Mouse (Mus musculus): ENCODE data around the gene Mier2. TPM values are rescaled to one million over a fixed set of nuclear protein-coding genes. Genes with fewer than 3 reads are reported as not detected.

The Mier2 gene
- total RNA-seq, 2 experiments from 2014 or later, result 19.7 to 21.9 TPM

GRCm38 (mm10) chr10:79574350-79574749 is 19.4 kb upstream of the Mier2 start:
- DNase-seq, result no peak

DNA sequence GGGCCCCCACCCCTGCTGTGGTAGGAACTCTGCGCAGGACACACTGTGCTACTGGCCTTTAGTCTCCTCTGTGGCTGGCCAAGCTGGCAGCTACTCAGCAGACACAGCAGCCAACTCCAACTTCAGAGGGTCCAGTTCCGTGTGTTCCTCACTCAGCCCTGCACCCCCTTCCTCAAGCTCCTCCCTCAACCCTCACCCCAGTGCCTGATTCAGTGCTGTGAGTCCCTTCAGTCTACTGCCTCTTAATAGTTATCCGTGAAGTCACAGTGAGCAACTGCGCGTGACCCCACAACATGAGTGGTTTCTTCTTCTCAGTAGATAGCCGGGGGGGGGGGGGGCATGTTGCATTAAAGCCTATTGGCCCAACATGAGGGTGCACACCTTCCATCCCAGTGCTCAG is 18.6 kb upstream of the Mier2 start:
- DNase-seq, result no peak

- no peak for DNase-seq
Observed at GRCm38 (mm10) chr10:79571314-79571713, 16.3 kb upstream of the Mier2 start.

- DNase-seq, result no peak
Observed at GRCm38 (mm10) chr10:79569921-79570320, 14.9 kb upstream of the Mier2 start.

DNA sequence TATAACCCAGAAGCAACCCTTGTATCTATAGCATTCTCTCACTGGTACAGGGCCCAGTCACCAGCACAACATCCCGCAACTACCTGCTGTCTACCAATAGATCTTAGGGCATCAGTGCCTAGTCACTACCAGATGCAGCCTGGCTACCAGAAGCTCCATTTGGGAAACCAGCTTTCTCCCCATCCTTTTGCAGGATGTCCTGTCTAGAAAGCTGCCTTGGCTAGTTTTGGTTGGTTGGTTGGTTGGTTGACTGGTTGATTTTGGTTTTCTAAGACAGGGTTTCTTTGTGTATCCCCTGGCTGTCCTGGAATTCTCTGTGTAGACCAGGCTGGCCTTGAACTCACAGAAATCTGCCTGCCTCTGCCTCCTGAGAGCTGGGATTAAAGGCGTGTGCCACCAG is 4.7 kb upstream of the Mier2 start:
- DNase-seq, result no peak

DNA sequence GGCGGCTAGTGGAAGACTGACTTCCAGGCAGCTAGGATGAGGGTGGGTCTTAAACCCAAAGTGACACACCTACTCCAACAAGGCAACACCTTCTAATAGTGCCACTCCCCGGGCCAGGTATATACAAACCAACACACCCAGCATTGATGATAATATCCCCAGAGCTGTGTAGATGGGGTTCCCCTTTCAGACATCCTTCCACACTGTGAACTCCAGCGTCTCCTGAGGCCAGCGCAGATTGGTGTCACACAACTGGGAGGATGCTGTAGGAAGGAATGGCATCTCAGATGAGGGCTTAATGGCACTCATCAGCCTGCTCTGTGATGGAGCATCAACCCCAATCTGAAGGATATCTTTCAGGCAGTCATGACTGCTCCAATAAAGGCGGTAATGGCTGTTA is 2.5 kb upstream of the Mier2 start:
- DNase-seq, result no peak

GRCm38 (mm10) chr10:79556951-79557350 is 2.0 kb upstream of the Mier2 start:
- no peak for DNase-seq

DNA sequence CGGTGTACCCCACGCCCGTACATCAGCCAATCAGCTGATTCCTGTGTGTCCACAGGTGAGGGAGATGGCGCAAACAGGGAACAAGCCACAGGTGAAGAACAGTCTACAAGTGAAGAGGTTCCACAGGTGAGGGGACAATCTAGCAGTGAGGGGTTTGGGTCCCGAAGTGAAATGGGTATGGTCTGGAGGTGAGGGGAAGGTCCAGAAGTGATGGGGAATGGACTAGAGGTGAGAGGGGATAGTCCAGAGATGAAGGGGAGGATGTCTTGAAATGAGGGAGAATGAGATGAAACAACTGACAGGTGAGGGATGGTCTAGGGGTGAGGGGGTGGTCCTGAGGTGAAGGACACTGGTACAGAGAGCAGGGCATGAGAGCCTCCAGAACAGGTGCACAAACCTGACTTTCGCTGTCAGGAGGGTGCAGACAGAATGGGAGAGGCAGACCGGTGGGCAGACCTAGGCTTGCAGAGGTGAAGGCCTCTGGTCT is 282 bp upstream of the Mier2 start:
- DNase-seq, result no peak

- no peak for DNase-seq
Observed at GRCm38 (mm10) chr10:79553691-79554090, 1.3 kb downstream of the Mier2 start.

DNA sequence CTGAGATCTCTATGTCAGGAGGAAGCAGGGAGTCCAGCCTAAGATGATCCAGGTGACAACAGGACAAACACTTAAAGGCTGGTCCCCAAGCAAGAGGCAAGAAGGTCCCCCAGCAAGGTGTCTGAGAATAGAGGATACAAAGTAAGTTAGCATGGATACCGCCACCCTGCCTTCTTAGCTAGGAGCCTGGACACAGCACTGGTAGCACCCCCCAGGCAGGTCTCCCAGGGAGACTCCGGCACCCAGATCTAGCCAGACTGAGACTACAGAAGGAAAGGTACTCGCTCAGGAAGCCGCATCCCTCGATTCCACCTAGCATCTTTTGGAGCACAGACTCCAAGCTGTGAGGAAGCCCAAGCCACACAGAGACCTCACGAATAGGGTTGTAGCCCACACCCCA is 1.8 kb downstream of the Mier2 start:
- DNase-seq, result no peak

DNA sequence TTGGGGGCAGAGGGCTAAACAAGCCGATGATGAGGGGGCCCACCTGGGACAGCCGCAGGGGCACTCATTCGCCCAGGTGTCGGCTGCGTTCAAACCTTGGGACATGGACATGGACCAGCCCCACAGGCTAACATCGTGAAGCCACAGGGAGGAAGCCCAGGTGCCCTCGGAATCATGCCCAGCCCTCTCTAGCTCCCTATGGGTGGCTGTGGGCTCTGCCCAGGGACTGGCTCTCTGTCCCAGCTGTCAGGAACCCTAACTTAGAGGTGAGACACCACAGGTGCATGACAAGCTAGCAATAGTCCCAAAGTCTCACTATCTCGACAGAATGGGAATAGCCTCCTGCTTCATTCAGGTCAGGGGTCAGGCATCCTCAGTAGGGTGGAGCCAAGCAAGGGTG is 2.5 kb downstream of the Mier2 start:
- no peak for DNase-seq

- no peak for DNase-seq
Observed at GRCm38 (mm10) chr10:79550366-79550765, 4.6 kb downstream of the Mier2 start.

DNA sequence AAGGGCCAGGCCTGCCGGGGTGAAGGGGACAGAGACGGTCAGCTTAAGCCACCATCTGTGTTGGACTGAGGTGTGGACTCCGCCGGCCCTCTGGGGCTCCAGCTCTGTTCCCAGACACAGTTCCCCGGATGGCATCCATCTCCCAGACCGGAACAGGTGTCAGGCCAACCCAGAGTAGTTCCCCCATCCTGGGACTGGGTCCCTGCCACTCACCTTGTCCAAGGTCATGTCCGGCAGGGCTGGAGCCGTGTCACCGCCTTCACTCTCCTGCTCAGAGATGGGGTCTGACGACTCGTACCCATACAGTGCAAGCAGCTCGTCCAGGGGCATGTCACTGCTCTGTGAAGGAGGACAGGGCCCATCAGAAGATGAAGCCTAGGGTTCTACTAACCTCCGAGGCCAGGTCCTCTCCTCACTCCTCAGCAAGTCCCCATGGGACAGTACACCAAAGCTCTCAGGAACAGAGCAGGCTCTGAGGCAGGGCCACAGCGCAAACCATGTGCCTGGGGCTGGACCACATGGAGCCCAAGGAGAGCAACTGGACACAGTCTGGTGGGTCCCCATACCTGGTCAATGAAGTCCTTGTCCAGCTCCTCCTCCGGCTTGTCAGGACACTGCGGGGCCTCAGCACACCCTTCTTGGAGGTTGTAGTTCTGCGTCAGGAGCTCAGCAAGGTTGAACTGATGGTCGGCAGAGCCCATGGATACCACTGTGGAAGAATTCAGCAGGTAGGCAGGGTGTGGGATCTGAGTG is 5.9 kb downstream of the Mier2 start:
- DNase-seq, result no peak

GRCm38 (mm10) chr10:79548546-79548945 is 6.5 kb downstream of the Mier2 start:
- no peak for DNase-seq

DNA sequence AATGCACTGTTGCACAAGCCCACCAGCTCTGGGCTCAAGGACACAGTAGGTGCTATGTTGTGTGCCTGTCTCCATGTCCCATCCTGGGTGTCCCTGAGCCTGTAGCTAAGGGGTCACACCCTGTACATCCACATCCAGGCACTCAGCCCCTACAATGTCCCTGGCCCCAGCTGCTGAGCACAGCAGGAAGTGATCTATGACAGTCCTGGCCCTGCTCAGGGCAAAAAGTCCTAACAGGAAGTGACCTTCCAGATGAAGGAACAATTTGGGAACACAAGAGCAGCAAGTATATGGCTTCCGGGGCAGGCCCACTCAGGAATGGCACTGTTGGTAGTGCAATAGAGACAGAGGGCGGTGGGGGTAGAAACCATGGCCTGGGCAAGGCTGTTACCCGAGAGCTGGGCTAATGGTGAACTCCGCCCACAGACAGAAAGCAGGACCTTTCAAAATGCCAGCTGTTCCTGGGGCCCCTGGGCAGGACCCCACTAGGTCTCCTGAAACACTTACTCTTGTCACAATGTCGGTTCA is 7.8 kb downstream of the Mier2 start:
- no peak for DNase-seq

- DNase-seq, result no peak
Observed at GRCm38 (mm10) chr10:79546483-79546882, 8.5 kb downstream of the Mier2 start.

GRCm38 (mm10) chr10:79545891-79546290 is 9.1 kb downstream of the Mier2 start:
- no peak for DNase-seq

- no peak for DNase-seq
Observed at GRCm38 (mm10) chr10:79544631-79545030, 10.4 kb downstream of the Mier2 start.

- no peak for DNase-seq
Observed at GRCm38 (mm10) chr10:79543884-79544597, 11.0 kb downstream of the Mier2 start.

- DNase-seq, result no peak
Observed at GRCm38 (mm10) chr10:79542171-79542570, 12.8 kb downstream of the Mier2 start.

- peak; percentile 3 for DNase-seq
Observed at GRCm38 (mm10) chr10:79541522-79541921, 13.5 kb downstream of the Mier2 start.

- no peak for DNase-seq
Observed at GRCm38 (mm10) chr10:79540746-79541145, 14.3 kb downstream of the Mier2 start.

GRCm38 (mm10) chr10:79539701-79540495 is 15.1 kb downstream of the Mier2 start:
- DNase-seq, result peak; percentile 3

Measured in heart, postnatal 4 days (tissue).